Mouse (Mus musculus): ENCODE results near the gene Gpr31b.
"Not testable (repeated sequence)": the region's sequence is repeated elsewhere in the genome, so short reads cannot be mapped to it uniquely, and the experiment has no call there.

DNA sequence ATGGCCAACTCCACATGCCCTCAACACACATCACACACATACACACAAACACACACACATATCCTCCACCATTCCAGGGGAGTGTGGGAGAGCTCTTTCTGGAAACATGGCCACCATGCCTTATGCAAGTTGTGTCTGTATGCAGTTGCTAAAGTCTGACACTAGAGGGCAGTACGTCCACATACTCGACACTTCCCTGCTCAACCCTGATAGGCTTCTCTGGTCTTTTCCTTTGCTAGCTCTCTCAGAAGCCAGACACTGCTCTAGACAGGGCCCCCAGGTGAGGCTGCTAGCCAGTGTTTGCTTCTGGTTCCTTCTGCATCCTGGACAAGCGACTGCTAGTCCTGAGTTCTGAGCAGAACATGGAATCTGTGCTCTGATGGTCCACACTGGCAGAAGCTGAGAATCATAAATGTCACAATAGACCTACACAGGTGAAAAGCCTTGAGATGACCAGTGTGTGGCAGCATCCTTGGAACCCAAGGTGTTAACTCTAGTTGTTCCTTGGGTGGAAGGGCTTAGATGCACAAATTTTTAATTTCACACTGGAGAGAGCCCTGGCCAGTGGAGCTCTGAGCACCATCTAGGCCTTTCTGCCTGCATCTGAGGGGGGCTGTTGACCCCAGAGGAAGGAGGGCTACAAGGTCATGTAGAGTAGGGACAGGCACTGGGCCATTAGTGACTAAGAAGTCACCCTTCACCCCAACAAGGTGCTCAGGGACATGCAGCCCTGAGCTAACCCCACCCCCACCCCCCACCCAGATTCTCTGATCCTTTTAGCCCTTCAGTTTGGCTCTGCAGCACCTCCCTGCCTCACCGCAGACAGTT is 8.0 kb downstream of the Gpr31b start:
- not testable (repeated sequence) for TF ChIP-seq CTCF (IDR thresholded peaks at IDR 0.05; ENCODE audit: control insufficient read depth, insufficient read depth, insufficient replicate concordance, low read depth, low read length); POLR2A (IDR thresholded peaks at IDR 0.05; ENCODE audit: control insufficient read depth, low read depth, low read length)

Data from testis, adult 2 months (tissue).